Mouse (Mus musculus): ENCODE results near the gene Fam111a.
"Not testable (repeated sequence)": the region's sequence is repeated elsewhere in the genome, so short reads cannot be mapped to it uniquely, and the experiment has no call there.

Fam111a gene

DNA sequence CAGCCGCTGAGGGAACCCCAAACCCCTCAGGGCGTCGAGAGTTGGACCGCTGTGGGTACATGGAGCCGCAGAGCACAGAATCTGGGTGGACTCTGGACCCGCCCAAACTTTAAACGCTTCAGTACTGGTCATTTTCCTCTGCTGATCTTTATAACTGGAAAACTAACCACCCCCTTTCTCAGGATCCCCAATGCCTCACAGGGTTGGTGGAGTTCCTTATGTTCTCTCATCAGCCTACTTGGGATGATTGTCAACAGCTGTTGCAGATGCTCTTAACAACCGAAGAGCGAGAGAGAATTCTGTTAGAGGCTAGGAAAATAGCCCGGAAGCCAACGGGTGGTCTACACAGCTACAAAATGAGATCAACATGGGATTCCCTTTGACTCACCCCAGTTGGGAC, at the start of gene Fam111a:
Gene Fam111a (plus strand): TSS at position 301 of the 400 bp plus-strand sequence.
- not testable (repeated sequence) for DNase-seq

DNA sequence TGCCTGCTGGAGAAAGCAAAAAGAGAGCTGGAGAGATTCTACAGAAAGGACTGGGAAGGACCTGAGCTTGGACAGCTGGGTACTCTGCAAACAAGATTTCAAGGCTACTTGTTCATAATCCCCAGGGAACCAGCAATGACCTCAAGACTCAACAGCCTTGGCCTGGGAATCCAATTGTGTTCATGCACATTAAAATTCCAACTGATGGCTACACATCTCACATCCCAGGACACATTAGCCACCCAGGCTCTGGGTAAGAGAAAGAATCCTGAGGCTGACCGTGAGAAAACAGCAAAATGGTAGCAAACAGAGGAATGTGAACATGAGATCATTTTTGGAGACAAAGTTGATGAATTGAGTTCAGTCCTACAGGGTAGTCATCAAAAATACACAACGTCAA, 49.3 kb upstream of the Fam111a start:
- DNase-seq: no peak

DNA sequence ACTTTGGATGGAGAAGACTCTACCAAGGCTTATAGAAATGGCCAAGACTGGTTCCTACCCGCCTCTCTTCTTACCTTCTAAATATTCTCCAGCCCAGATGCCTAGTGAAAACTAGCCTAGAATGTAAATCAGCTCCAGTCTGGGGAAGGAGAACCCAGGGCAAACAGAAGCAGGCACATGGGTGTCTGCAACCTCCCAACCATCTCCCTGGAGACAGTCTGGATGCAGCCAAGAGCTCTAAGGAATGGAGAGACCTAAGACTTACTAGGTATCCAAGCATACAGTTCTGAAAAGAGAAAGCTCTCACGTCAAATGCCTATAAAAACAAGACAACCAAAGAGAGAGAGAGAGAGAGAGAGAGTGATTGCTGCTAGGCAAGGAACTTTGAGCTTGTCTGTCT, 47.6 kb upstream of the Fam111a start:
- no peak for DNase-seq

DNA sequence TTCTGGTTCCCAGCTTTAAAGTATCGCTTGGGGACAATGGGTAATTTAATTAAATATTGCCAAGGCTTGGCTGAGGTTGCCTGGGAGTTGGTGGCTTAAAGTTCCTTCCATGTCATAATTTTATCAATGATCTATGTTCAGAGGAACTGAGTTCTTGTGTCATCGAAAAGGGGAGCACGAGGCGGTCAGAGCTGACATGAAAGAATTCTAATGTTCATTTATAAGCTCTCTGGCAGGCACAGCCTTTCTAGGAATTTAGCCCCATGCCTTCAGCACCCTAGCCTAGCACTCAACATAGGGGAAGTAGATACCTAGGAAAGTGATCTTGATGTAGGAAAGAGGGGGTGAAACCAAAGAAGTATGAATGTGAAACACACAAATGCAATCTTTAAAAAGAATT, 47.2 kb upstream of the Fam111a start:
- no peak for DNase-seq

DNA sequence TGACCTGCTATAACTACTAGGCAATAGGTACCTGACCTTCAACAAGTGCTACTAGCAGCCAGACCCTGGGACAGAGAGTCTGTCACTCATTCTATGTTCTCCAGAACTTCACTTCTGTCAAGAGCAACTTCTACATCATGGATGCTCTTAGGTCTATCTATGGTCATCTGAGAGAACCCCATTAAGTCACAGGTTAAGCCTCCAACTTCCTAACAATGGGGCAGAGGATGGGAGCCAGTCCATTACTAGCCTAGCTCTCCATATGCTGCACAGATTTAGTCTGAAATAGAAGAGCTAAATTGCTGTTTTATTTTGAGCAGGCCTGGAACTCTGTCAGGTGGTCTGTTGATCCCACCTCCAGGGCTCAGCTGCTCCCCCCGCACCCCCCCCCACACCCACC, 46.6 kb upstream of the Fam111a start:
- no peak for DNase-seq

DNA sequence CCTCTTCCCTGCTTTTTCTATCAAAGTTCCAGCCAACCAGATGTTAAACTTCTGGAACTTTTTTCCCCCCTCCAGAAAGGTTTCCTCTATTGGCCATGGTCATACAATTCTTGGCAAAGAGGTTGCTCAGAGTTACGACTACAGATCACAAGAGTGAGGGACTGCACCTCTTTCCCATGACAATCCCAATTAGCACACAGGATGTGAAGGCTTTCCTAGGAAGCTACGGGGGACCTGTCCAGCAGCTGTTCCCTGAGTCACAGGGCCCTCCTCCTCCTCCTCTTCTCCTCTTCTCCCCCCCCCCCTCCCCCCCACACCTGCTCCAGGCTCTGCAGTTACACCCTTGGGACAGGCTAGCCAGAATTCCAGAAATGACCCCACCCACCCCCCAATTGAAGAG, 46.1 kb upstream of the Fam111a start:
- DNase-seq: no peak

DNA sequence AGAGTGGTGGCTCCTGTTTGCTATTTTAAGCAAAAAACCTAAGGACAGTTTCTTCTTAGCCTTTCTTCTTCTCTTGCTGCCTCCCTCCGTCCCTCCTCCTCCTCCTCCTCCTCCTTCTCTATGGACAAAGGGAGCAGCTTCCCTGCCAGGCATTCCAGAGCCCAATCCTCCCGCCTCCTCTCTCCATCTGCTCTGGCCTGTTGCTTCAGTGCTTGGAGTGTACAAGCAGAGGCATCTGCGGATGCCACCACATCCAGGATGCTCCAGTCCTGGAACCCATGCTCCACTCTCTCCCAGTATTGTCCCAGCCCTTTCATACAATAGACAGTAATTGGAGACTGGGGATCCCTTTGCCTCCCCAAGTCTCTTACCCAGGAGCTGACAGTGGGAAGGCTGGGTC, 45.4 kb upstream of the Fam111a start:
- DNase-seq: no peak

DNA sequence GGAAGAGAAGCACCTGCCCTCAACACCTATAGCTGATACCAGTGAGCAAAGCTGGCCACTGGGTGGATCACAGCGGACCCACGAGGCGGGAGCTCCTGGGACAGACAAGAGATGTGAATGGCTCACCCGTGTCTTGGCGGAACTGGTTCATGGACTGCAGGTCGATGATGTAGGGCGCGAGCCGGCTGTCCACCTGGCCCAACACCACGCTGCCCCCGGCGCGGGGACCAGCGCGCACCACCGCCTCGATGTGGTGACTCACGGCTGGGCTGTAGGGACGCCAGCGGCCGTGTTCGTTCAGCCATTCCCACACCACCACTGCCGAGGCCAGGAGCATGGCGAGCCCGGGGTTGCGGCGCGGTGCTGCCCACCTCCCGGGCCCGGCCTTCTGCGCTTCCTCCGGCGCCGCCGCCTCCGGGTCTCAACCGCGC, 44.6 kb upstream of the Fam111a start:
- DNase-seq: peak; percentile 34

DNA sequence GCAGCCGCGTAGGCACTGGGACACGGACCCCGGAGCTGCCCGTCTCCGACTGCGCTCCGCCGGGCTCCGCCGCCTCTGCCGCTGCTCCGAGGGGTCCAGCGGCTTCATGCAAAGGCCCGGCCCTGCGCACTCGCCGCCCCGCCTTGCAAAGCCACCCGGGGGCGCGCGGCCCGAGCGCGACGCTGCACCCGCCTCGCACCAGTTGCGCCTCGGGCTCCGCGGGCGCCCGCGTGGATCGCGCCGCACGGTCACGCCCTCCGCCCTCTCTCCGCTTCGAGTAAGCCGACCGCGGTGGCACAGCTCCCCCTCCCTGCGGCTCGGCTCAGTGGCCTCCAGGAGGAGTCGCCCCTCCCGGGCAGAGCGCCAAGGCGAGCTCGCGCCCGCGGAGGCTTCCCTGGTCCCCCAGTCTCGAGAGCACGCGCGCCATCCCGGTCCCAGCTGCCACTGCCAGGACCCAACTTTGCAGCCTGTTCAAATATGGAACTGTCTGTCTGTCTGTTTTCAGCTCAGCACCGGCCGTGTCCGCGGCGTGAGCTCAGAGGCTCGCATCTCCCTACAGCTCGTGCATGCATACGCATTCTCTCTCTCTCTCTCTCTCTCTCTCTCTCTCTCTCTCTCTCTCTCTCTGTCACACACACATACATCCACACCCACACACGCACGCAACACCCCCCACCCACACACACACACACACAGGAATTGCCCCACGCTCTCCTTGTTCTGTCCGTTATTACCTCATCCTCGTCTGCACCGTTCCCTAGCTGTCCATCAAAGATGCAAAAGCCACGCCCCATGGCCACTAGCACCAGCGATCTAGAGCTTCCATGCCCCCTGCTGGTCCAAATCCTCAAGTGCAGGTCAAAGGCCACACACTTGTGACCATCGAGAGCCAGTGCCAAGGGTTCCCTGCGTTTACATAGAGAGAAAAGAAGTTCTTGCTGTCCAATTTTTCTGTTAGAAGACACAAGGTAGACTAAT, 43.9 kb upstream of the Fam111a start, which contains the start of gene Dtx4:
Gene Dtx4 (minus strand): TSS at position 85 of the 978 bp plus-strand sequence.
- peak; percentile 98 for DNase-seq

DNA sequence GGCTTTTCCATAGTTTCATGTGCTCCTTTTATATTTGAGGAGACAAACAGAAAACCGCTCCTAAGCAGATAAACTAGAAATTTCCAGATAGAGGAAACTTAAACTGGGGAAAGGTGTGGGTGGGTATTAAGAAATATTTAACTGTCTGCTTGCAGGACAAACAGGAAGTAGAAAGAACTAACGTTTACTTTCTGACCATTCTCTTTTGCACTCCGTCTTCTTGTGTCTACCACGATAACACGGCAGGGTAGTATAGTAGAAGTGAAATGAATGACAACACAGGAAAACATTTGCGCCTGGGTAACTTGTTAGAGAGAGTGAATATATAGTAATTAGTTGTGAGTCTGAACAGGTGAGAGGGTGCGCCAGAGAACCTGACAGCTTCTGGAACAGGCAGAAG, 42.8 kb upstream of the Fam111a start:
- no peak for DNase-seq

DNA sequence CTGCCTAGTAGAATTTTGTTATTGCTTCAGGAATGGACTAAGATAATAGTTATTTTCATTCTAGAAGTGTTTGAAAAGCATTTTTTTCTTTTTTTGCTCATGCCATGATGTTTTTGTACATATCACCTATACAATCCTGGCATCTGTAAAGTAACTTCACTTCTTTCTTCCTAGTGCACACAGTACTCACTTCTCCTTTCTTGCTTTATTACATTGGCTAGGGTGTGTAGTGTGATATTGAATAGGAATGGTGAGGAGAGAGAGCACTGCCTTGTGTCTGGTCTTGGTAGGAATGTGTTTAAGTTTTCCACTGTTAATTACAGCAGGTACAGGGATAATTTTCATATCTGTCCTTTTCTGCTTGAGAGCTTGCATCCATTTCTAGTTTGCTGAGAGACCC, 30.9 kb upstream of the Fam111a start:
- DNase-seq: no peak

DNA sequence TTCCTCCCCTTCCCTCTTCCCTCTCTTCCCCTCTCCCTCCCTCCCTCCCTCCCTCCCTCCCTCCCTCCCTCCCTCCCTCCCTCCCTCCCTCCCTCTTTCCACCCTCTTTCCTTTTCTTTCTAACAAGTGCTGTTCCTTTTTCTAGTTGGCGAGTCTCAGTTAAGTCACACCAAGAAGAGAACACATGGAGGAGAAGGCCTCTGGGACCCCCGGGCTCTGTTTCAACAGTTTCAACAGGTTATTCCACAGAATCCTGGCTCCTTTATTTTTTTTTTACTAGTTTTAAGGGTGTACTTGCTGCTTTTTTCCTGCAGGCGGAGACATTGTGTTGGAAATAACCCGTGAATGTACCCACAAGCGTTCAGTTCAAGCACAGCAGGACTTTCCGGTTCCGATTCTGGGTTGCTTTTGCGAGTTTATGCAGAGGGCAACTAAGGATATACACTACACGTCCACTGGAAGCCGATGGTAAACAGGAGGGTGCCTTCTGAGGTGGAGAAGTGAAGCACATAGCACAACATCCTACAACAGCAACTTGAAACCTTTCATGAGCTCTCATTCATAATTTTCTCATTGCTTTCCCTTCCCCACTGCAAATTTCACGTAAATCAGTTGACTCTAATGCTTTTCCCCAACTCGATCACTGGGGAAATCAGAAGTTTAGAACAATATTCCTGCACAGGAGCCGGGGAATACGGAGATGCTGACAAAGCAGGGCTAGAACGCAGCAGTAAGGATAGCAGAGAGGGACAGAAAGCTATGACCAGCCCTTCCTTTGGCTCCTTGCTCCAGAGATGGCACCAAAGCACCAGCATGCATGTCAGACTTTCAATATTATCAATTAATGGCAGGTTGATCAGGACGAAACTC, 27.6 kb upstream of the Fam111a start:
- DNase-seq: peak; percentile 77

DNA sequence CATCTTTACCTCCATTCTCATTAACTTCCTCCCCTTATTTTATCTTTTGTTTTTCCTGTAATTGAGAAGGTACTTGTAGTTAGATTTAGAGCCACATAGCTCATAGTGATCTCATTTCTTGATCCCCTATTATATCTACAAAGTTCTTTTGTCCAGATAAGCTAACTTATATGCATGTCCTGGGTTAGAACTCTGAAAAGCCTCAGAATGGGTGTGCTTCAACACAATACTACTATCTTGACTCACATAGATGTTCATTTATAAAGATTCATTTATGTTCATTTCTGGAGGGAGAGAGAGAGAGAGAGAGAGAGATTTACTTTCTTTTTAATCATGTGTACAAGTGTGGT, 27.0 kb upstream of the Fam111a start:
- no peak for DNase-seq

DNA sequence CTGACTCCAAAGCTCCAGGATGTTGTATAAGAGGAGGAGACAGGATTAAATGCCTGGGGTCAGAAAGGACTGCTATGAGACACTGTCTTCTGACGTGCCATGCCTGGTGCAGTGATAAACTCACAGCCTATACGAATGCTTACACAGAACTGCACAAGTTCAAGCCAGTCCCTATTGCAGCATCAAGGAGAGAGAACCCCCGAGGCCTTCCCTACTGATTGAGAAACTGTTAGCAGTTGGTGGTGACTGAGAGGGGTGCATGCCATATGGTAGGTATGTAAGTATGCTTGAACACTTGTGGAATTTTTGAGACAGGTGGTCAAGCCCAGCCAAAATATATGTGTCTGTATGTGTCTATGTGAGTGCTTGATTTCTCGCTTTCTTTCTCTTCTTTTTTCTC, 22.2 kb upstream of the Fam111a start:
- no peak for DNase-seq

DNA sequence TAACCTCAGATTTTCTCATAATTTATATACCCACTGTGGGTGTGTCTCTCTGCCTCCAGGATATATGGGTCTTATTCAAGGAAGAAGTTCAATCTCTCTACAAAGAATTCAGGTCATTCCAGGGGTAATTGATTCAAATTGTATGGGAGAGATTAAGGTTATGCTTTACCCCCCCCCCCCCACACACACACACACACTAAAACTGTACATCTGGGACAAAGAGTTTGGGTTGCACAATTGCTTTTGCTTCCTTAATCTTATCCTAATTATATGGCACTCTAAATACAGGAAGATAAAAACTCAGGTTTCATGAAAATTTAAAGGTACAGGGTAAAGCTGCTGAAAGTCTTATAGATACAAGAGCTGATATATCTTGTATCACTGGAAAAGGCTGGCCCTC, 8.4 kb upstream of the Fam111a start:
- no peak for DNase-seq

DNA sequence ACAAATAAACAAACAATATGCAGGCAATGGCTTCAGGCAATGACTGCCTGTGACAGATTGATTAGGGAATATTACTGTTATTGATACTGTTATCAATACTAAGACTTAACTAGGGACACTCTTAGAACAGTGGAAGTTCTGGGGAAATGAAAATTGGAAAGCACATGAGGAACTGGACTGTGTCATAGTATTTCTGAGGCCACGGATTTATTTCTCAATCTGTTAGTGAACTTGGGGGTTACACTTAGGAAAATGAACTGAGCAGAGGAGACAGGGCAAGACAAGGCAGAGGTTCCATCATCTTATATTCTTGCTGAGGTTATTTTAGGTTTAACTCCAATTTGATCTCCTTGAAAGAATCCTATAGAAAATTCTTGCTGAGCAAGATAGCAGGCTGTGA, 5.6 kb upstream of the Fam111a start:
- DNase-seq: no peak

DNA sequence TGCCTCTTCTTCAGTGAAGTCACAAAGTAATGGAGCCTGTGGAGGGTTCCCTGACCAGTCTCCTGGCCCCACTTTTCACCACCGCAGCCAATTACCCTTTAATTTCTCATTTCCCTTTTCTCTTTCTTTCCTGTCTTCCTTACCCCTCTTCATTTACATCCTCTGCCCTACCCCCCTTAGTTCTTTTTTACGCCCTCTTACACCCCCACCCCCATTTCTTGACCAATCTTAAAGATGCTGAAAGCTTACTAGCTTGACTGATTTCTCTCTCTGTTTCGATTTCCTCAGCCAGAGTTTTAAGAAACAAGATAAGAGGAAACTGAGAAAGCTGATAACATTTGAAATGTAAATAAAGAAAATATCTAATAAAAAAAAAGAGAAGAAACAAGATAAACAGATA, 4.8 kb upstream of the Fam111a start:
- no peak for DNase-seq

DNA sequence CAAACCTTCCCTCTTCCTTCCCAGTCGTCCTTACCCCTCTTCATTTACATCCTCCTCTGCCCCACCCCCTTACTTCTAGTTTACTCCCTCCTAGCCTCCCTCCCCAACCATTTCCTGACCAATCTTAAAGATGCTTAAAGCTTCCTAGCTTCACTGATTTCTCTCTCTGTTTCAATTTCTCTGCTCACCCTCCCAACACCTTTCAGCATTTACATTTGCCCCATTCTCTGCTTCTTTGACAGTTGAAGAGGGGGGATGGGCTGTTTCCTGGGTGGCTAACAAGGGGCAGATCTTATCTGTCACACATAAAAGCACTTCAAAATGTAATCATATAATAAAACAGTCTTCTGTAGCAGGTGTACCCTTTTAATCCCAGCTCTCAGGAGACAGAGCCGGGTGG, 3.9 kb upstream of the Fam111a start:
- no peak for DNase-seq

DNA sequence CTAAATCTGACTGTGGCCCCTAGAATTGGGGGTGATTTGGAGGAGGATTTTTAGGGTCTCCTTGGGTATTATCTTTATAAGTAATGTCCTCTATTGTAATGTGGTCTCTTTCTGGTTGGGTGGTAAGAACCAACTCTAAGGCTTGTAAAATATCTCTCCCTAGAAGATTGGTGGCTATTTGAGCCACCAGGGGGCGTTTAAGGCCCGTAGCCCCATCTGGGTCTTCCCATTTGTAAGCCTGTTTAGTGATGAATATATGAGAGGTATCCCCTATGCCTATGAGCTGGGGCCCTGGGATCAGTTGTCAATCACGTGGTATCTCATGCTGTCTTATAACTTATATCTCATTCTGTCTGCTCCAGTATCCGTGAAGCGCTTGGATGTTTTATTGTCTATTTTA, 3.6 kb downstream of the Fam111a start:
- DNase-seq: peak; percentile 28

DNA sequence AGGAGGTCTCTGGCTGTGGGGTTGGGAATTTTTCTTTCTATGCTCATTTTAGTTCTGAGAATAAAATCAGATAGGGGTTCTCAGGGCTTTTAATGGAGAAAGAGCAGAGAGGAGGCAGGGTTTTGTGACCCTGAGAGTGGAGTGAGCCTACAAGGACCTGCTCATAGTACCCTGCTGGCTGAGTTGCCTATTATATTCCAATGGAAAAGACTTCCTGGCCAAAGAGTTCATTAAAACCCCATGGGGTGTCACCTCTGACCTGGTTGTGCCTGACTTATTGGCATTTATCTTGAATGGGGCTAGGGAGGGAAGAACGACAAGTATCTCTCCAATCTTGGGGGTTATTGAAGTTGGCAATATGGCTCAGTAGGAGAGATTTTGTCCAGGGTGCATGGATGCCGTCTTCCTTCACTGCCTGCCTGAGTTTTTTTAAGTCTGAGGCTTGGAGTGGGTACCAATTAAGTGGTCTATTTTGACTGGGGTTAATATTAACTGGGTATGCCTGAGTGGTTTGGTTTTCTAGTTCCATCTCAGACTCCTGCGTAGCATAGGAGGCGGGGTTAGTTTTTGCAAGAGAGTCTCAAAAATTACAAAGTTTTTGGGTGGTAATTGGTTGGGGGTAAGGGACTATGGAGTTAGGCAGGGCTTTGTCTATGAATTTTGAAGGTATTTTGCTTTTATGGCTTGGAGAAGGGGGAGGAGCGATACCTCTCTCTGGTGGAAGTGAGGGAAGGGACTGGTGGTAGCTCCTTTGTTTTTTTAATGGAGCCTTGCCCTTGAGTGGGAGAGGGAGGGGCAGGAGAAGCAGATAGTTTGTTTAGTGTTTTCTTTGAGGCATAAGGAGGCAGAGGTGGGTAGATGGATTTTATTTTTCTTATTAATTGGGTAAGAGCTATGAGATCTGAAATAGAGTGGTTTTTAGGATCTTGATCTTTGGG, 4.7 kb downstream of the Fam111a start:
- DNase-seq: peak; percentile 58

DNA sequence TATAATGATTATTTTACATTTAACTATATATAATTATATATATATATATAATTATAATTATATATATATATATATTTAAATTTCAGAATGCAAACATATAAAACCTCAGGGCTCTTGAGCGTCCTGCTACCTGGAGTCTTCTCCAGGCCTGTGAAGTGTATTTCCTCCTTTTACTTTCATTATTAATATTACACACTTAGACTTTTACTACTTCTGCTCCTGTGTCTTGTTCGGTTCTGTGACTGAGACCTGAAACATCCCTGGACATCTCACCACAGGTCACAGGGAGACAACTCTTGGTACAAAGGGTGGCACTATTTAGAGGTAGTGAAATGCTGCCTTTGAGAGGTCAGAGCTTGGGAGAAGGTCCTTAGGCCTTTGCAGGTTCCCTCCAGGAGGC, 10.8 kb downstream of the Fam111a start:
- DNase-seq: no peak

DNA sequence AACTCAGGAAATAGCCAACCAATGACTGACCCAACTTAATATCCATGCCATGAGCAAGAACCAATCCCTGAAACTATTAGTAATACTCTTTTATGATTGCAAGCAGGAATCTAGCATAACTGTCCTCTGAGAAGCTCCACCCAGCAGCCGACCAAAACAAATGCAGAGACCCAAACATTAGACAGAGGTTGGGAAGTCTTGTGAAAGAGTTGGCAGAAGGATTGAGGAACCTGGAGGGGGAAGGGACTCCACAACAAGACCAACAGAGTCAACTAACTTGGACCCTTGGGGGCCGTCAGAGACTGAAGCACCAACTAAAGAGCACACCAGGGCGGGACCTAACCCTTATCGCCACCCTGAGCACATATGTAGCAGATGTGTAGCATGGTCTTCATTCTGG, 12.7 kb downstream of the Fam111a start:
- no peak for DNase-seq

DNA sequence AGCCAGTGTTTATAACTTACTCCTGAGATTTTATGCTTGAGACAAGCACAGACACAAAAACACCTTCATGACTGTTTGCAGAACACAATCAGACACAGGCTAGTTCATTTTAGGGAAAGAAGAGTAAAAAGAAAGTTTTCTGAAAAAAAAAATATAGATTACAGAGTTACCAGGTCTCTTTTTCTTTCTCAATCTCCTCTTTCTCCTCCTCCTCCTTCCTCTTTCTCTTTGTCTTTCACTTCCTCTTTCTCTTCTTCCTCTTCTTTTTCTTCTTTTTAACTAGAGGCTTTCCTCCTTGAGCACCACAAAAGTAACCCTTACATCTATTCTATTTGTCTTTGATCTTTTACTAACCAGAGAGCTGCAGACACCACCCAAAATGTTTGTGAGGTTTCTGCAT, 18.7 kb downstream of the Fam111a start:
- no peak for DNase-seq
